Mouse (Mus musculus) embryo, embryonic 9.5 days (tissue): ENCODE measurements at regions not wholly inside any gene's neighbourhood (a gene's known extent, or its start where the extent isn't known, plus 50 kb on each side); places are given as distances from the start of the nearest gene placed in this dataset.

Experiments
- DNase-seq: peaks from one replicate; pipeline ENCODE4 v3.0.0-alpha.2; 2017; ENCODE audit errors: extremely low spot score

GRCm38 (mm10) chr9:116331406-116331805 is 156.2 kb upstream of the Tgfbr2 start:
- no peak for DNase-seq

GRCm38 (mm10) chr9:116330796-116331195 is 155.6 kb upstream of the Tgfbr2 start:
- DNase-seq, result no peak

- DNase-seq, result no peak
These were observed 154.0 kb upstream of the Tgfbr2 start for GRCm38 (mm10) chr9:116329147-116329546.

GRCm38 (mm10) chr9:116328201-116328600 is 153.0 kb upstream of the Tgfbr2 start:
- DNase-seq, result peak; percentile 13

GRCm38 (mm10) chr9:116327080-116327479 is 151.9 kb upstream of the Tgfbr2 start:
- DNase-seq, result no peak

GRCm38 (mm10) chr9:116324971-116325370 is 149.8 kb upstream of the Tgfbr2 start:
- DNase-seq, result no peak

- DNase-seq, result no peak
These were observed 148.9 kb upstream of the Tgfbr2 start for GRCm38 (mm10) chr9:116323871-116324721.

- no peak for DNase-seq
These were observed 146.7 kb upstream of the Tgfbr2 start for GRCm38 (mm10) chr9:116321908-116322307.

GRCm38 (mm10) chr9:116319421-116319820 is 144.3 kb upstream of the Tgfbr2 start:
- no peak for DNase-seq

GRCm38 (mm10) chr9:116316582-116317095 is 141.5 kb upstream of the Tgfbr2 start:
- DNase-seq, result no peak

GRCm38 (mm10) chr9:116314803-116315202 is 139.6 kb upstream of the Tgfbr2 start:
- no peak for DNase-seq

GRCm38 (mm10) chr9:116313932-116314790 is 139.0 kb upstream of the Tgfbr2 start:
- no peak for DNase-seq

- no peak for DNase-seq
These were observed 136.2 kb upstream of the Tgfbr2 start for GRCm38 (mm10) chr9:116311364-116311763.

GRCm38 (mm10) chr9:116301602-116302001 is 126.4 kb upstream of the Tgfbr2 start:
- DNase-seq, result no peak

GRCm38 (mm10) chr9:116298791-116299190 is 123.6 kb upstream of the Tgfbr2 start:
- peak; percentile 14 for DNase-seq

GRCm38 (mm10) chr9:116296349-116296748 is 121.2 kb upstream of the Tgfbr2 start:
- DNase-seq, result no peak

- no peak for DNase-seq
These were observed 118.9 kb upstream of the Tgfbr2 start for GRCm38 (mm10) chr9:116294073-116294472.

- DNase-seq, result no peak
These were observed 118.0 kb upstream of the Tgfbr2 start for GRCm38 (mm10) chr9:116293110-116293509.

- no peak for DNase-seq
These were observed 116.5 kb upstream of the Tgfbr2 start for GRCm38 (mm10) chr9:116291624-116292023.

GRCm38 (mm10) chr9:116290896-116291295 is 115.7 kb upstream of the Tgfbr2 start:
- DNase-seq, result no peak

- no peak for DNase-seq
These were observed 110.7 kb upstream of the Tgfbr2 start for GRCm38 (mm10) chr9:116285691-116286431.
